Mouse (Mus musculus): ENCODE results near the gene Ywhae. TPM values are rescaled to one million over a fixed set of nuclear protein-coding genes. Genes with fewer than 3 reads are reported as not detected.
A peak's percentile ranks its signal among the peaks of the same experiment; 100 is the strongest.

Ywhae gene
- total RNA-seq, 2 experiments from 2014 or later: 482 to 493 TPM

DNA sequence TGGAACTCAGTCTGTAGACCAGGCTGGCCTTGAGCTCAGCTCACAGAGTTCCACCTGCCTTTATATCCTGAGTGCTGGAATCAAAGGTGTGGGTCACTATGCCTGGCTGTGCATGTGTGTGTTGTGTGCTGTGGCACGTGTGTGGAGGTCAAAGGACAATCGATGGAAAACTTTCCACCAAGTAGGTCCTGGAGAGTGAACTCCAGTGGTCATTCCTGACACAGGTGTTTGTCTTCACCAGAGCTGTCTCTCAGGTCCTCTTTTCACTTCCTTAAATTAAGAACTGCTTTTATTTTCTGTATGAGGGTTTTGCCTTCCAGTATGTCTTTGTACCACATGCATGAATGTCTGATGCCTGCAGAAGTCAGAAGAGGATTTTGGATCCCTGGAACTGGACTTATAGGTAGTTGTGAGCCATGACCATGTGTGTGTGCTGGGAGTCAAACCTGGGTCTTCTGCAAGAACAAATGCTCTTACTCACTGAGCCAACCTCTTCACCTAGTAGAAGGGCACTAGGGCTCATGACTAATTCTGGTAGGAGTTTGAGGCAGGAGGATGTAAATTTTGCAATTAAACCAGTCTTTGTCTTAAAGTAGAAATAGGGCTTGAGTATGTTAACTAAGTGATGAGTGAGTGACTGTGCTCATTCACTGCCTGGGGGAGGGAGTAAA lies 5.3 kb downstream of the Ywhae start:
- no peak for DNase-seq

DNA sequence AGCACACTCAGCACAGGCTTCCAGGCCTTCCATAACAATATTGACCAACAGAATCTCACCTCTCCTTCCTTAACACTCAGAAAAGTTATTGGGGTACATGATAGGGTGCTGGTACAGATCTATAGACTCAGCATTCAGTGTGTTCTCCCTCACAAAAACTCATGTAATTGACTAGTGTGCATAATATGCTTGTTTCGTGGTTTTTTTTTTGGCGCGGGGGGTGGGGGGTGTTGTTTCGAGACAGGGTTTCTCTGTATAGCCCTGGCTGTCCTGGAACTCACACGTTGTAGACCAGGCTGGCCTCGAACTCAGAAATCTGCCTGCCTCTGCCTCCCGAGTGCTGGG lies 5.8 kb downstream of the Ywhae start:
- no peak for DNase-seq

DNA sequence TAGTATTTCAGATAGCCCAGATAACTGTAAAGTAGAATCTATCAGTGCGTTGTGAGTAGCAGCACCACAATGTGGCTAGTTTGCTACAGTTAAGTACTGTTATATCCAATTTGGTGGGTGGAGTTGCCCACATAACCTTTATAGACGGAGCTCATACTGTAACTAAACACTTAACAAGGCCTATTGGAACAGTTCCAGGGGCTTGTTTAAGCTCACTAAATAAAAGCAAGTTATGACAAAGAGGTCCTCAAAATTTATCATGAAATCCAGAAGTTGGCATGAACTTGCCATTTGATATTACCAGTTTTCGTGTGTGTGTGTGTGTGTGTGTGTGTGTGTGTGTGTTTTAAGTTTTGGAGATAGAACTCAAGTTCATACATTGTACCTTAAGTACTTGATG lies 7.5 kb downstream of the Ywhae start:
- DNase-seq: no peak

DNA sequence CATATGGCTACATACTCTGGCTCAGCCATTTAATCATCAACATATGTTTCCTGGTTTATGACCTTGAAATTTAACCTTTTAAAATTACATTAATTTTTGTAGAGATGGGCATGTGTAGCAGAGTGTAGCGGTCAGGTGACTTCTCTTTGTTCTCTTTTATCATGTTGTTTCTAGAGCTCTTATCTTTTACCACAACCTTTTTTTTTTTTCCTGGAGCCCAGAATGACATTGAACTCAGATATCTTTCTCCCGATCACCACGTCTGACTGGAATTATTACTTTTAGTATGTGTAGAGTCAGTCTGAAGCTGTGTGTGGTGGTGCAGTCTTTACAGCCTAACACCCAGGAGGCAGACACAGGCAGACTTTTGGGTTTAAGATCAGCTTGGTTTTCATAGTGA lies 8.9 kb downstream of the Ywhae start:
- DNase-seq: no peak

DNA sequence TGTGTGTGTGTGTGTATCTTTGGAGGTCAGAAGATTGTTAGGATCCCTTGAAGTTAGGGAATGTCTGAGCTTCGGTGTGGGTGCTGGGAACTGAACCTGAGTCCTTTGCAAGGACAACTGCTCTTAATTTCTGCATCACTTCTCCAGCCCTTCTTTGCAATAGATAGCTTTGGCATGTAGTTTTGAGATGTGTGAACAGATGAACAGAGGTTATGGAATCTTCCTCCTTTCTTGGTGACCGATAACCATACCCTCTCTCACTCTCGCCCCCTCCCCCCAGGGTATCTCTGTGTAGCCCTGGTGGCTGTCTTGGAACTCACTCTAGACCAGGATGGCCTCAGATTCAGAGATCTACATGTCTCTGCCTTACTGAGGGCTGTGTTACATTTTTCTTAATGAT lies 12.1 kb downstream of the Ywhae start:
- no peak for DNase-seq

DNA sequence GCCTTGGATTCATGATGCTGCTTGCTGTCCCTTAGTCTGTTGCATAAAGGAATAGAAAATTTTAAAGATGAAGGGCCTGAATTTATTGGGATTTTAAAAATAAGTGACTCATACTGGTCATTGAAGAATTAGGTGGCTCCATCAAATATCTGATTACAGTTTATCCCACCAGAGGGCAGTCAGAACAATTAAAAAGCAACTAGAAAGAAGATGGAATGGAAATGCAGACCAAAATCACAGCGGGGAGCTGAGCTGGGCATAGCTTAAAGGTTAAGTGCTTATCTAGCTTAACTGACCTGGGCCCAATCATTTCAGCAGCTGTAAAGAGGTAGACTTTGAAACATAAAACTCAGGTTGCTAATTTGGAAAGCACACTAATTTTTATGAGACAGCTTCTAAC lies 17.9 kb downstream of the Ywhae start:
- DNase-seq: no peak

DNA sequence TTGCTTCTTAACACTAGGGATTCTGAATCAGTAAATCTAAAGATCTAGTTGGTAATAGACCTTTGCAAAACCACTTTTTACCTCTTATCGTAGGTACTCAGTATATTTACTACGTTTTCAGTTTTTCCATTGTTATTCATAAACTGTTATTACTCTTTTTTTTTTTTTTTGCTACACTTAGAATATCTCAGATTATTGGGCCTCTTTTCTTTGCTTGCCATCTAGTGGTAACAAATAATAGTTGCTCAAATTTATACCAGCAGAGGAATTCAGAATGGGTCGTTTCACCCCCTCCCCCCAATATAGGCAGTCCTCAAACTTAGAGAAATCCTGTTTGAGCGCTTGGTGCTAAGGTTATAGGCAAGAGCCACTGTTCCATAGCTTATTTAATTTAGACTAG lies 18.4 kb downstream of the Ywhae start:
- DNase-seq: no peak

DNA sequence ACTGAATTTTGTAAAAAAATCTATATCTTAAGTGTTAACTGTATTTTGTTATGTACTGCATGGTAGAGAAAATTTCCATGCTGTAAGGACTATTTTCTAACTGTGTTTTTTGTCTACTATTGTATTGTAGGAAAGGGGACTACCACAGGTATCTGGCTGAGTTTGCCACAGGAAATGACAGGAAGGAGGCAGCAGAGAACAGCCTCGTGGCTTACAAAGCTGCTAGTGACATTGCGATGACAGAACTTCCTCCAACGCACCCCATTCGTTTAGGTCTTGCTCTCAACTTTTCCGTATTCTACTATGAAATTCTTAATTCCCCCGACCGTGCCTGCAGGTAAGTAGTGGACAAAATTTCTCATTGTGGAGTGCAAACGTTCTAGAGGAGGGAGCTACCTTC lies 24.0 kb downstream of the Ywhae start:
- DNase-seq: no peak

DNA sequence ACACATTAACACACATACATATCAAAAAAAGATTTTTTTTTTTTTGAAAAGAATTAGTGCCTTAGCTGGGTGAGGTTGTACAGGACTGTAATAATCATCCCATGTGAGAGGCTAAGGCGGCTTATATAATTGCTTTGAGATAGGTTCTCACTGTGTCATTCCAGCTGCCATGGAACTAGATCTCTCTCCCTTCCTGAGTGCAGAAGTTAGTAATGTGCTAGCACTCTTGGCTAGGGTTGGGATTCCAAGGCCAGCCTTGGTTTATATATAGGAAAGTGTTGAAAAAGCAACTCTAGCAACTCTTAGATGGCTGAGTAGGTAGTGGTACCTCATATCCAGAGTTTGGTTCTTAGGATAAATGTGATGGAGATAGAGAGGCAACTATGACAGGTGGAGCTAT lies 25.9 kb downstream of the Ywhae start:
- no peak for DNase-seq

DNA sequence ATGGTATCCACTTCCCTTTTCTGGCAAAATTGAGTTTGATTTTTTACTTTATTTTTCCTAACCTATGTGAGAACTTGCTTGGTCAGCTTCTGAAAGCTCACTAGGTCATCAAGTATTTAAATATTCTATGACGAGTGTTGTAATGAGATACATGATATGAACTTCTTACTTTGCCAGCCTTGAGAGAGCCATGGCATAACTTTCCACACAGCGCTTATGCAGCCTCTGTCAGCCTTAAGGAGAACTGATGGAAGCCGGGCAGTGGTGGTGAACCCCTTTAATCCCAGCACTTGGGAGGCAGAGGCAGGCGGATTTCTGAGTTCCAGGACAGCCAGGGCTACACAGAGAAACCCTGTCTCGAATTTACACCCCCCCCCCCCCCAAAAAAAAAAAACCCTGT lies 28.1 kb downstream of the Ywhae start:
- no peak for DNase-seq

DNA sequence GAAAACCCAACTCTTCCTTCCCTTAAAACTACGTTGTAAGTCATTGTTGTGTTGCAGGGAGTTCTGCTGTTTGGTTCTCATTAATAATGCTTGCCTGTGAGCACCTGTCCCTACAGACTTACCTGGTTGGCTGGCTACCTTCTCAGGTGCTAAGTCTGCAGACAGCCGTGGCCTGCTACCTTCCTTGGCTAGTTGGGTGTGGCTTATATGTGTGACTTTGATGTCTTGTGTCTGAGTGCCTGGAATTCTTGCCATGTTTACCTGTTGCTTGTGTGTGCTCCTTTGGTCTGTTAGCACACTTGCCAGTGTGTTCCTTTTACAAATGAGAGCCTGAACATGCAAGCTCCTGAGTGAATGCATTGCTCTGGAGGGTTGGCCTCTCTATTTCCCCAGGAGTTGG lies 30.0 kb downstream of the Ywhae start:
- no peak for DNase-seq

DNA sequence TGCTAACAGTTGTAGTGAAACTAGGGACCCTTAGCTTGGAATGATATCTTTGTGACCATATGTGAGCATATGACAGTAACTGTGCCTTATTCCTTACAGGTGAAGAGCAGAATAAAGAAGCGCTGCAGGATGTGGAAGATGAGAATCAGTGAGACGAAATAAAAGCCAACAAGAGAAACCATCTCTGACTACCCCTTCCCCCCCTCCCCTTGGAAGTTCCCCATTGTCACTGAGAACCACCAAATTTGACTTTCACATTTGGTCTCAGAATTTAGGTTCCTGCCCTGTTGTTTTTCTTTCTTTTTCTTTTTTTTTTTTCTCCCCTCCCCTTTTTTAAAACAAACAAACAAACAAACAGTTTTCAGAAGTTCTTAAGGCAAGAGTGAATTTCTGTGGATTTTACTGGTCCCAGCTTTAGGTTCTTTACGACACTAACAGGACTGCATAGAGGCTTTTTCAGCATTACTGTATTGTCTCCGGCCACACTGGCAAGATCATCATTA lies 31.9 kb downstream of the Ywhae start:
- DNase-seq: no peak

DNA sequence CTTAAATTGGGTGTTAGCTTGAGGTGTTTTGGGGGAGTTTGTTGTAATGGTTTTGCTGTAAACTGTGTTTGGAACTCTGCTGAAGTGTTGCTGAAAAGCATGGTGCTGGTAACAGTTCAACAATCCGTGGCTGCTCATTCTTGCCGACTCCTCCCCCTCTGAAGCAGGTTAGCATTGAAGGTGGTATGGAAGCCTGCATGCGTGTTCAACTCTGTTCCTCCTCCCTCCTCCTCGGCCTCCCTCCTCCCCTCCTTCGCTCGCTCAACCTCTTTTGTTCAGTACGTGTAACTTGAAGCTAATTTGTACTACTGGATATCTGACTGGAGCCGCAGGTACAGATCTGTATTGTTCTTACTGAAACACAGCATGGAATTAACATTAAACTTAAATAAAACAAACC lies 32.5 kb downstream of the Ywhae start:
- no peak for DNase-seq

DNA sequence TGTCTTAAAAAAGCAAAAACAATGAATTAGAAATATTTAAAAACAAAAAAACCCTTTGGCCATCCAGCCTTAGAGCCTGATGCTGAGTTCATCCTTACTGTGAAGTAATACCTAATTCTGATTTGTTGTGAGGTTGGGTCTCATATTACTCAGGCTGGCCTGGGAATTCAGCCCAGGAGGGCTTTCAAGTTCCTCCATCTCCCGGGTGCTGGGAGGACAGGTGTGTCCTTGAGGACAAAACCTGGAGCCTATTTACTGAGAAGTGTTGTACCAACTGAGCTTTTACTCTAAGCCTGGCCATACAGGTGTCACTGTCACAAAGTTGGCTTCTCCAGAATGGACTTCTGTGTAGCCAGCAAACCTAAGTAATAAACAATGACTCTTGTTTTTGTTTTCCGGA lies 34.3 kb downstream of the Ywhae start:
- DNase-seq: no peak

DNA sequence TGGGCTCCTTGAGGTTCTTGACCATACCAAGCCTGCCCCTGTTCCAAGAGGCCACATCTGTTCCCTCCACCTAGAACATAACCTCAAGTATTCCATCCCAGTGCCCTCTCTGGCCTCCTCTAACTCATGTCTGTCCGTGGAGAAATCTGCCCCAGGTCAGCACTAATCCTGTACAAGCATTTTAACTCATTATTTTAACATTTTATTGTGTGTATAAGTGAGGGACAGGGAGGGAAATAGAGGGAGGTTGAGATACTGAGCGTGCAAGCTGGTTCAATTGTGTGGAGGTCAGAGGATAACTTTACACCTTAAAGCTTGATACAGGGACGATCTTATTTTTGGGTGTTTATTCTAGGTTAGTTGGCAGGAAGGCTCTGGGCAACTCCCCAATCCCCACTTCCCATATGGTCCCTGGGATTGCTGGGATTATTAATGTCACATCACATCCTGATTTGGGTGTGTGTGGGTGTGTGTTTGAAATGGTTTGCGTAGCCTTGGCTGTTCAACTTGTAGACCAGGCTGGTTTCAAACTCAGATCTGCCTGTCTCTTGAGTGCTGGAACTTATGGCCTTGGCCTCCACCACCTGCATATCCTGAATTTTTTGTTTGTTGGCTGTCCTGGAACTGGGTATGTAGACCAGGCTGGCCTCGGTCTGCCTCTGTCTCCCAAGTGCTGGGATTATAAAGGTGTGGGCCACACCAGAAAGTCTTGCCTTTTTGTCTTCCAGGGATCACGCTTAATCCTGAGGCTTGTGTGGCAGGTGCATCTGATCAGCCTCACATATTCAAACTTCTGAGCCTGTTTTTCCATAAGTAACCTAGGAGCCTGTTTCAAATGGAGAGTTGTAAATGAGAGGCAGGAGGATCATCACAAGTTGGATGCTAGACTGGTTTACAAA lies 35.7 kb downstream of the Ywhae start:
- no peak for DNase-seq

DNA sequence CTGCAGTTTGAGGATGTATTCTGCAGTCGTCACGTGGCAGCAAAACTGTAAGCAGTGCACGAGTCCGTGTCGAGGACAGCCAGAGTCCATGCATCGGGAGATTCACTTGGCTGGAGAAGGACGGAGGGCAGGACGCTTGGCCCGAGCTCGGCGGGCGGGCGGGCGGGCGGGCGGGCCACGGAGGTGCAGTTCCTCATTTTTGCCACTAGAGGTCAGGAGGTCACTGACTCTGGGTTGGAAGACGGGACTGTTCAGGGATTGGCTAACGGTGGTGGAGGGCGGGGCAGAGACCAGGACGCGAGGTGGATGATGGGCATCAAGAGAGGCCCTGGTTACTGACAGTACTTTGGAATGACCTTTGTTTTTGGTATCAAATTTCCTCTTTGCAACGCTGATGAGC lies 36.5 kb downstream of the Ywhae start:
- DNase-seq: peak; percentile 86

DNA sequence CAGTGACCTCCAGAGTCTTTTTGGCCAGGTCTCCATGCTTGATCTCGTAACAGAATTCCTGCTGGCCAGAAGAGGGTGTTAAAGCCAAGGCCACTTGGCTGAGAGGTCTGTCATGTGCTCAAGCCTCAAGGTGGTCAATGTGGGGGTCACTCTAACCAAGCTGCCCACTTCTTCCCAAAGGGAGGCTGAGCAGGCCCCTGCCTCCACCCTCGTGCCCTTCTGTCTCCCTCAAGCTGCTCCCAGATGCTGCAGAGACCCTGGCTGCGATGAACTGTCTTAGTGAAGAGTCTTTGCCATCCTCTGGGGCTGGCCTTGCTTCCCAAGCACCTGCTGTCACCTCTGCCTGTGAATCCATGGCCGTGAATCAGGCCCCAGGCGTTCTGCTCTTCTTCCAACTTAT lies 39.9 kb downstream of the Ywhae start:
- DNase-seq: no peak

DNA sequence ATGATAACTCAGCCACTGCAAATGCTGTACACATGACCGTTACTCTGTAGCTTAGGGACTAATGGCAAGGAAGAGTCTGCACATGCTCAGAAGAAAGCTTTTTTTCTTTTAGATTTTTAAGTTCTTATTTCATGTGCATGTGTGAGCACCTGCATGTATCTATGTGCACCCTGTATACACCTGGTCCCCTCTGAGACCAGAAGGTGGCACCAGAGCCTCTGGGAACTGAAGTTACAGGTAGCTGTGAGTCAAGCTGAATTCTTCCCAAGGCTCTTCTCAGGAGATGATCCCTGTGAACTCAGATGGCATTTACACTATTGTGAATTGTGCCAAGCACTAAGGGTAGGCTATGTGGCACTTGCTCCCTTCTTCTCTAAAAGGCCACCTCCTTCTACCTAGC lies 43.2 kb downstream of the Ywhae start:
- DNase-seq: no peak

DNA sequence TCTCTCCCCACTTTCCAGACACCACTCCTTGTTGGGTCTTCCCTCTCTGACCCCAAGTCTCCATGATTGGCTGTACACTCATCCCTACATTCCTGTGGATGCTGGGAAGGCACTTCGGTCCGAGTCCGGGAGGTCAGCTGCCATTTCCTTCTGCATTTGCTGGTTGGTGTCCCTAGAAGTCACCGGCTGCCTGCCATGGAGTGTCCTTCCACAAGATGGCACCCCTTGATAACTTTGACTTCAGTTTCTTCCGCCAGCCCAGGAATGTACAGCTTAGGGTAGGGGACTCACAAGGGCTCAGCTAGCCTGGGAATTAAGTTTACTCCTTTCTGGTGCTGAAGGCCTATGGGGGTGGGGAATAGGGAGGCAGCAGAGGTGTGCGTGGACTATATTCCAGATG lies 49.2 kb downstream of the Ywhae start:
- peak; percentile 55 for DNase-seq

DNA sequence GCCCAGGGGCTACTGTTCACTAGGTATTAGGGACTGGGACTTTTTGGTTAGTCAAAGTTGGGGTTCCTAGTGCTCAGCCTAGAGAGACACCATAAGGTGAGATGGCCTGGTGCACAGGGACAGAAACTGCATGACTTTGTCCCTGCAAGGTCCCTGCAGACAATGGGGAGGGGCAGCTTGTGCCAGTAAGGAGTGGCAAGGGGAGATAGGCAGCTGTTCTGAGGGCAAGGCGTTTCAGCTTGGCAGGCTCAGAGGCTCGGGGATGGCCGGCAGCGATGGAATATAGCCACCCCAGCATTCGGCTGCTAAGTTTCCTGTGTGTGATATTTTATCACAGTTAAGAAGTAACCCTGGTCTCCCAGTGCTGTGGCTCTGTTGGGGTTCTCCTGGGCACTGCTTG lies 51.1 kb downstream of the Ywhae start:
- DNase-seq: no peak

DNA sequence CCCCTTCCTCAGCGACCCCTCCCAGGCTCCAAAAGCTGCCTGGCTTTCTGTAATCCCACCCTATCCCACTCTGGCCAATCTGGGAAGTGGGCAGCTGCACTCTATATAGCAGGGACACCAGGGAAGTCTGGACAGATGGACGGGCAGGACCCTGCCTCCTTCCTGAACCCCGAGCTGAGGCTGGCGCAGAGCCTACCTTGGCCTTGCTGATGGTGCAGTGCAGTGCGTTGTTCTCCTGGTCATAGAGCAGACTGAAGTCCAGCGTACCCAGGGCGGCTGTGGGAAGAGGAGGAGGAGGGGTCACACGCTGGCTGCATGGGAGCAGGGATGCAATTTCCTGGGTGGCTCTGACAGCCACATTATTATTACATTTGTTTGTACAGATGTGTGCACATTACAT lies 53.2 kb downstream of the Ywhae start:
- DNase-seq: no peak

DNA sequence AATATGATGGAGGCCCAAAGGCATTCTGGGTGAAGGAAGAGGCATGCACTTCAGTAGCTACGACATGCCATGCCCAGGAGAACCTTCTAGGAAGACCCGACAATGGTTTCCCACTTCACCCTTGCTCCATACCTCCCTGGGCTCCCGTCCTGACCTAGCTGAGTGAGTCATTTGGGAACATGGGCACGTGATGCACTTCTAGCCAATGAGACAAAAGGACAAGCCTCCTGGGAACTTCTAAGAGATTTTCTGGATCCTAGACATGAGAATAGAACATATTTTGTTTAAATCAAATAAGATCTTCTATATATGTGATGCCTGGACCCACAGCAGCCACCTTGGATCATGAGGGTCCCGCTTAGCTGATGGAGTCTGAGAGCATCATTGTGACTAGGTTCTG lies 59.9 kb downstream of the Ywhae start:
- DNase-seq: no peak

DNA sequence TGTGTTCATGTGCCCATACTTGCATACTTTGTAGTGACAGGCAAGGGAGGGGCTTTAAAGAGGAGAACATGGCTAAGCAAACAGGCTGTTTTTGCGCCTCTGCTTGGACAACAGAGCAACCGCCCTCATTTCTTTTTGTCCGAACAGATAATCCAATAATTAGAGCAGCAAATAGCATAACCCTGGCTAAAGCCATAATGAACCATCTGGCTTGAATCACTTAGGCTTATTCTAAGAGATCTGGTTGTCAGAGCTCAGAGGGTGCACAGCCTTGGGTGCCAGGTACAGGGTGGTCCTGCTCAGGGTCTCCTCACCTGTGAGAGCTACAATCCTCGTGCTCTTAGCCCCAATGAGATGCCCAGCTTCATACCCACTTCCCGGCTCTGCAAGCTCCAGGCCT lies 60.7 kb downstream of the Ywhae start:
- no peak for DNase-seq

All from gastrocnemius, postnatal 25 days (tissue).